Mouse (Mus musculus) myocyte (in vitro differentiated cells): ENCODE results near the gene Irgc1. TPM values are rescaled to one million over a fixed set of nuclear protein-coding genes. Genes with fewer than 3 reads are reported as not detected.

Experiments used
- H3K27me3 ChIP-seq: one replicate; pipeline ENCODE4 v1.6.1; 2011; ENCODE audit not compliant: control insufficient read depth, insufficient read depth, insufficient read length
- H3K36me3 ChIP-seq: one replicate; pipeline ENCODE4 v1.6.1; 2011; ENCODE audit not compliant: control insufficient read depth, insufficient read depth
- H3K4me2 ChIP-seq: one replicate; pipeline ENCODE4 v1.6.1; 2011; ENCODE audit warnings: low read depth, control low read depth
- H3K4me3 ChIP-seq: one replicate; pipeline ENCODE4 v1.5.1; 2011; ENCODE audit warnings: mild to moderate bottlenecking, control low read depth, moderate library complexity
- H3K79me2 ChIP-seq: one replicate; pipeline ENCODE4 v1.6.1; 2011; ENCODE audit not compliant: control insufficient read depth, insufficient read depth
- H3ac ChIP-seq: one replicate; pipeline ENCODE4 v1.6.1; 2011; ENCODE audit not compliant: control insufficient read depth, insufficient read length
- CEBPB ChIP-seq: IDR thresholded peaks from 2 replicates; pipeline ENCODE4 v1.6.1; 2011; ENCODE audit warnings: mild to moderate bottlenecking, moderate library complexity; ENCODE audit not compliant: poor library complexity, insufficient read depth, severe bottlenecking
- E2F4 ChIP-seq: IDR thresholded peaks from one replicate; pipeline ENCODE4 v1.6.1; 2011; ENCODE audit warnings: mild to moderate bottlenecking, control low read depth, moderate library complexity; ENCODE audit not compliant: insufficient read depth
- MAX ChIP-seq: IDR thresholded peaks from one replicate; pipeline ENCODE4 v1.6.1; 2011; ENCODE audit warnings: low read depth, mild to moderate bottlenecking, control low read depth
- MYOD1 ChIP-seq, 3 experiments: IDR thresholded peaks; one replicate each; pipeline ENCODE4 v1.6.1; 2011; ENCODE audit warnings: control low read depth in 2 of 3, low read depth in 2 of 3, mild to moderate bottlenecking in 2 of 3, moderate library complexity in 1 of 3; ENCODE audit not compliant: insufficient read length in 2 of 3, control insufficient read depth in 1 of 3
- MYOG ChIP-seq, 3 experiments: IDR thresholded peaks; one replicate each; pipeline ENCODE4 v1.6.1; 2011; ENCODE audit warnings: control low read depth in 2 of 3, low read depth in 2 of 3, mild to moderate bottlenecking in 2 of 3; ENCODE audit not compliant: insufficient read length in 2 of 3, control insufficient read depth in 1 of 3, insufficient read depth in 1 of 3
- POLR2A ChIP-seq: IDR thresholded peaks from one replicate; pipeline ENCODE4 v1.6.1; 2011; ENCODE audit warnings: low read depth, mild to moderate bottlenecking, control low read depth, moderate library complexity; ENCODE audit not compliant: insufficient read length
- POLR2AphosphoS2 ChIP-seq: IDR thresholded peaks from one replicate; pipeline ENCODE4 v1.6.1; 2011; ENCODE audit warnings: low read depth, control low read depth; ENCODE audit not compliant: insufficient read length
- REST ChIP-seq: IDR thresholded peaks from one replicate; pipeline ENCODE4 v1.6.1; 2011; ENCODE audit warnings: mild to moderate bottlenecking, control low read depth, moderate library complexity; ENCODE audit not compliant: insufficient read depth, insufficient read length
- SRF ChIP-seq: IDR thresholded peaks from one replicate; pipeline ENCODE4 v1.6.1; 2011; ENCODE audit warnings: low read depth; ENCODE audit not compliant: control insufficient read depth, insufficient read length
- TCF12 ChIP-seq: IDR thresholded peaks from one replicate; pipeline ENCODE4 v1.6.1; 2011; ENCODE audit warnings: mild to moderate bottlenecking, control low read depth; ENCODE audit not compliant: poor library complexity, insufficient read depth, severe bottlenecking
- TCF3 ChIP-seq: IDR thresholded peaks from one replicate; pipeline ENCODE4 v1.6.1; 2011; ENCODE audit warnings: low read depth, control low read depth; ENCODE audit not compliant: insufficient read length
- USF1 ChIP-seq: IDR thresholded peaks from one replicate; pipeline ENCODE4 v1.6.1; 2011; ENCODE audit warnings: low read depth, mild to moderate bottlenecking, control low read depth, moderate library complexity
- polyA plus RNA-seq: library from polyadenylated mRNA; unstranded; fragments of >200 nt; fragmentation: generic; extraction: Trizol; gene quantifications from one replicate; pipeline ENCODE4 v1.2.1, GENCODE M21; 2012; ENCODE audit warnings: missing spikeins

The Irgc1 gene
- polyA plus RNA-seq, 1 experiment = 0.32 TPM

- no peaks in the 10 kb centered on the region for H3K27me3 ChIP-seq
- no peak overlapping the region for H3ac ChIP-seq
- no peak for TF ChIP-seq REST
- TF ChIP-seq E2F4 = no peak
- TF ChIP-seq CEBPB = no peak
- no peak for TF ChIP-seq MYOD1 (IDR thresholded peaks at IDR 0.05; ENCODE audit: control insufficient read depth in 1 of 3, insufficient read length in 2 of 3, low read depth in 2 of 3)
- no peak for TF ChIP-seq MYOG (IDR thresholded peaks at IDR 0.05; ENCODE audit: control insufficient read depth in 1 of 3, insufficient read depth in 1 of 3, insufficient read length in 2 of 3, low read depth in 2 of 3)
- TF ChIP-seq POLR2A = no peak
- no peak for TF ChIP-seq SRF
- TF ChIP-seq USF1 = no peak
- TF ChIP-seq MAX = no peak
- TF ChIP-seq TCF12 = no peak
- TF ChIP-seq POLR2AphosphoS2 = no peak
- TF ChIP-seq TCF3 = no peak
- peak overlapping the region; percentile 37 for H3K4me2 ChIP-seq
- peaks cover 11% of the 10 kb centered on the region for H3K79me2 ChIP-seq
- H3K4me3 ChIP-seq = no peak overlapping the region
- peaks cover 30% of the 10 kb centered on the region for H3K36me3 ChIP-seq
Observed at GRCm38 (mm10) chr7:24470356-24470755, 18.3 kb upstream of the Irgc1 start.

GRCm38 (mm10) chr7:24469126-24469525 lies 17.0 kb upstream of the Irgc1 start:
- Histone ChIP-seq H3K79me2 (peaks cover 22% of the 10 kb centered on the region), H3ac (no peak overlapping the region), H3K4me2 (no peak overlapping the region), H3K4me3 (no peak overlapping the region), H3K36me3 (peaks cover 30% of the 10 kb centered on the region), H3K27me3 (no peaks in the 10 kb centered on the region)
- no peak for TF ChIP-seq CEBPB
- no peak for TF ChIP-seq TCF12
- TF ChIP-seq MYOG (IDR thresholded peaks at IDR 0.05; ENCODE audit: control insufficient read depth in 1 of 3, insufficient read depth in 1 of 3, insufficient read length in 2 of 3, low read depth in 2 of 3) = no peak
- TF ChIP-seq MAX = no peak
- TF ChIP-seq TCF3 = no peak
- no peak for TF ChIP-seq MYOD1 (IDR thresholded peaks at IDR 0.05; ENCODE audit: control insufficient read depth in 1 of 3, insufficient read length in 2 of 3, low read depth in 2 of 3)
- TF ChIP-seq REST = no peak

DNA sequence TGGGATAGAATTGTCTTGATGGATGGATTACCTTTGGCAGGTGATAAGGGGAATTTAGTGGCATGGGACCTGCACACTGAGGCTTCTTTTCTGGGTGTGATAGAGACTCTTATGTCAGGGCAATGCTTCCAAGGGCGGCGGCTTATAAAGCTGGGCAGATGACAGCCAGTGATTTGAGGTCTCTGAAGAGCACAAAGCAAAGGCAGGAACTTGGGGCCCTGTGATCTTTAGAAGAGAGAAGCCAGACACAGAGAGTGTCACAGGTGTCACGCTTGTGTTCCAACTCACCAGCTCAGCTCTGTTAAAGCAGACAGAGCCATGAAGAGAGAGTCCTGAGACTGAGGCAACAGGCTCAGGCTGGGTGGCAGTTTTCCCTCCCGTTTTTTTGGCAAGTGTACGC lies 15.8 kb upstream of the Irgc1 start:
- H3K79me2 ChIP-seq = peaks cover 31% of the 10 kb centered on the region
- H3K4me3 ChIP-seq = no peak overlapping the region
- H3K4me2 ChIP-seq = no peak overlapping the region
- H3ac ChIP-seq = no peak overlapping the region
- TF ChIP-seq REST = no peak
- TF ChIP-seq USF1 = no peak
- no peak for TF ChIP-seq MYOD1 (IDR thresholded peaks at IDR 0.05; ENCODE audit: control insufficient read depth in 1 of 3, insufficient read length in 2 of 3, low read depth in 2 of 3)
- TF ChIP-seq CEBPB = no peak
- H3K27me3 ChIP-seq = no peaks in the 10 kb centered on the region
- peaks cover 30% of the 10 kb centered on the region for H3K36me3 ChIP-seq

GRCm38 (mm10) chr7:24466835-24467234 lies 14.7 kb upstream of the Irgc1 start:
- TF ChIP-seq MAX (no peak), TCF3 (no peak), E2F4 (no peak), POLR2A (no peak), USF1 (no peak), POLR2AphosphoS2 (no peak), SRF (no peak), REST (no peak), MYOG (IDR thresholded peaks at IDR 0.05; ENCODE audit: control insufficient read depth in 1 of 3, insufficient read depth in 1 of 3, insufficient read length in 2 of 3, low read depth in 2 of 3) (no peak)
- H3K4me2 ChIP-seq = no peak overlapping the region
- H3K79me2 ChIP-seq = peaks cover 31% of the 10 kb centered on the region
- H3K36me3 ChIP-seq = peaks cover 21% of the 10 kb centered on the region
- H3ac ChIP-seq = no peak overlapping the region
- H3K27me3 ChIP-seq = no peaks in the 10 kb centered on the region
- H3K4me3 ChIP-seq = no peak overlapping the region

- Histone ChIP-seq H3K36me3 (peaks cover 6% of the 10 kb centered on the region), H3K4me2 (peak within 1 kb of the TSS; percentile 72), H3ac (no peak within 1 kb of the TSS), H3K4me3 (peak within 1 kb of the TSS; percentile 89), H3K27me3 (no peaks in the 10 kb centered on the region), H3K79me2 (peaks cover 31% of the 10 kb centered on the region)
- TF ChIP-seq MYOG (IDR thresholded peaks at IDR 0.05; ENCODE audit: control insufficient read depth in 1 of 3, insufficient read depth in 1 of 3, insufficient read length in 2 of 3, low read depth in 2 of 3) = no peak
- no peak for TF ChIP-seq MYOD1 (IDR thresholded peaks at IDR 0.05; ENCODE audit: control insufficient read depth in 1 of 3, insufficient read length in 2 of 3, low read depth in 2 of 3)
- no peak for TF ChIP-seq MAX
- no peak for TF ChIP-seq CEBPB
- TF ChIP-seq POLR2AphosphoS2 = peak; percentile 24
- TF ChIP-seq SRF = no peak
- TF ChIP-seq USF1 = peak; percentile 69
- peak; percentile 89 for TF ChIP-seq POLR2A
- no peak for TF ChIP-seq REST
- TF ChIP-seq E2F4 = no peak
- TF ChIP-seq TCF3 = no peak
- no peak for TF ChIP-seq TCF12
Observed at GRCm38 (mm10) chr7:24462388-24463319, 10.6 kb upstream of the Irgc1 start, which contains the start of gene Plaur. TSS of gene Plaur (plus strand) at chr7:24462484.
